Mouse (Mus musculus): ENCODE results near the gene Neu1.

DNA sequence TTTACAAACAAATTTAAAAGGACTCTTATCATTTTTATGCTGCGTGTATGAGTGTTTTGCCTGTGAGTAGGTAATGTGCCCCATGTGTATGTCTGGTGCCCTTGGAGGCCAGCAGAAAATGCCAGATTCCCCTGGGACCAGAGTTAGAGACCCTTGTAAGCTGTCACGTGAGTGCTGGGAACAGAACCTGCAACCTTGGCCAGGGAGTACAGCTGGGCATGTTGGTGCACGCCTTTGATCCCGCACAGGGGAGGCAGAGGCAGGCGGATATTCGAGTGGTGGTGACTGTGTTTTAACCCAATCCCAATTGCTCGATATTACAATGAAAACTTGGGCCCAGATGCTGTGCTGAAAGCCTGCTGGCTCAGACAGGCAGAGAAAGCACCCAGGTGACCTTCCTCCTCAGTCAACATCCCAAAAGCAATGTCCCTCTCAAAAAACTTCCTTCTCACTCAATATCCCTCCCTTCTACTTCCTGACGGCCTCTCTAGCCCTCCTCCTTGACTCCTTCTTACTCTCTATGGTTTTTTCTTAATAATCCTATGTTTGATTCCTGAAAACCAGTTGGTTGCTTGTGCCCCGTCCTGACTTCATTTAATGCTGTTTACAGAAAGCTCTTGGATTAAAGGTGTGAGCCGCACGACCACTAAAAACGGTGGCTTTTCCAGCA lies 40.8 kb upstream of the Neu1 start:
- no peak for TF ChIP-seq USF1 (IDR thresholded peaks at IDR 0.05; ENCODE audit: low read depth, low read length)
- no peak for TF ChIP-seq MAZ (IDR thresholded peaks at IDR 0.05; ENCODE audit: low read depth, low read length)
- TF ChIP-seq ZKSCAN1 (IDR thresholded peaks at IDR 0.05; ENCODE audit: borderline replicate concordance, low read depth, low read length), result no peak
- TF ChIP-seq TCF12 (IDR thresholded peaks at IDR 0.05; ENCODE audit: low read depth, low read length), result no peak
- no peak for TF ChIP-seq MAX (IDR thresholded peaks at IDR 0.05; ENCODE audit: low read length)
- TF ChIP-seq CTCF (conservative IDR thresholded peaks at IDR 0.05 in 1 of 2, IDR thresholded peaks at IDR 0.05 in 1 of 2; ENCODE audit: low read depth in 2 of 2, low read length in 2 of 2), result no peak
- no peak for TF ChIP-seq MYC (IDR thresholded peaks at IDR 0.05; ENCODE audit: low read depth, low read length)
- no peak for TF ChIP-seq POLR2A (IDR thresholded peaks at IDR 0.05; ENCODE audit: low read depth, low read length)

Measured in CH12.LX (cell line).